ENCODE assay signal across 19 mouse cellular contexts in the genomic region with DNA sequence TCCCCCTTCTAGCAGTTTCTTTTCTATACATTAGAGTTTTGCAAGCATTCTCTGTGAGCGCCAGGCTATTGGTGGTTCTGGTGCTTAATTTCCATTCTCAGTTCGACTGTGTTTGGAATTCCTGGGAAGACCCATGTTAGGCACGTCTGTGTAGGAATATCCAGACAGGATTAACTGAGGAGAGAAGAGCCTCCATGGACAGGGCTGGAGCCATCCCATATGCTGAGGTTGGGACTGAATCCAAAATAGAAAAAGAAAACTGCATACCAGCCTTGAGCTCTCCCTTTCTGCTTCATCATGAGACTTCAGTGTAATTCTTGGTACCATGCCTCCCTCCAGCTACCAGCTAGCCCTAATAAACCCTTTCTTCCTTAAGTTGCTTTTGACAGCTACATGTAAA.
"Had no signal": no experiment of that assay in that cellular context is flagged by ENCODE, and none has a peak within 500 bp of the region (broad histone marks: within the 10 kb centered on the region; RNA-seq: fewer than 3 reads in every experiment).

No protein-coding gene starts in this region.

- H3K4me1 ChIP-seq: limb, embryonic 10.5 days; limb, embryonic 13.5 days; liver, embryonic 12.5 days; liver, embryonic 15.5 days; midbrain, embryonic 12.5 days; neural tube, embryonic 13.5 days had no signal

- DNase-seq: kidney, adult 11 months; kidney, adult 9 months; kidney, postnatal 14 days; kidney, postnatal 4 days; liver; lung, adult 18-20 months; thymus, adult 2 months; thymus, postnatal 14 days; thymus, postnatal 4 days had no signal

- ATAC-seq: liver, embryonic 12.5 days; lung, postnatal 0 days; midbrain, embryonic 16.5 days had no signal

- H3K4me3 ChIP-seq: limb, embryonic 10.5 days; limb, embryonic 13.5 days; liver, embryonic 12.5 days; liver, embryonic 15.5 days; midbrain, embryonic 12.5 days; myocyte; neural tube, embryonic 13.5 days had no signal

- H3K9me3 ChIP-seq: limb, embryonic 10.5 days; limb, embryonic 13.5 days; liver, embryonic 12.5 days; liver, embryonic 15.5 days; midbrain, embryonic 12.5 days; neural tube, embryonic 13.5 days had no signal

- H3K9ac ChIP-seq: limb, embryonic 13.5 days; liver, embryonic 12.5 days; liver, embryonic 15.5 days; midbrain, embryonic 12.5 days; neural tube, embryonic 13.5 days had no signal

- H3K4me2 ChIP-seq: limb, embryonic 13.5 days; liver, embryonic 12.5 days; liver, embryonic 15.5 days; midbrain, embryonic 12.5 days; neural tube, embryonic 13.5 days had no signal

- H3K27me3 ChIP-seq: limb, embryonic 13.5 days; liver, embryonic 12.5 days; liver, embryonic 15.5 days; midbrain, embryonic 12.5 days; neural tube, embryonic 13.5 days had no signal

- H3K36me3 ChIP-seq: limb, embryonic 10.5 days; limb, embryonic 13.5 days; liver, embryonic 12.5 days; liver, embryonic 15.5 days; midbrain, embryonic 12.5 days; neural tube, embryonic 13.5 days had no signal

- H3K27ac ChIP-seq: limb, embryonic 10.5 days; limb, embryonic 13.5 days; liver, embryonic 12.5 days; liver, embryonic 15.5 days; macrophage; midbrain, embryonic 12.5 days; neural tube, embryonic 13.5 days had no signal
